Mouse (Mus musculus): ENCODE results near the gene Gm5294. TPM values are rescaled to one million over a fixed set of nuclear protein-coding genes. Genes with fewer than 3 reads are reported as not detected.

Gene Gm5294
- polyA plus RNA-seq, 1 experiment: not detected

- TF ChIP-seq GATA1 (IDR thresholded peaks at IDR 0.05; ENCODE audit: low read length): no peak
- TF ChIP-seq TAL1 (IDR thresholded peaks at IDR 0.05; ENCODE audit: low read length): no peak
- Histone ChIP-seq H3K4me3 (replicated peaks) (no peak overlapping the region), H3K27me3 (ENCODE audit: control insufficient read depth) (no peaks in the 10 kb centered on the region), H3K36me3 (ENCODE audit: control insufficient read depth) (no peaks in the 10 kb centered on the region), H3K9me3 (ENCODE audit: control insufficient read depth, low read length) (peaks cover 3% of the 10 kb centered on the region; the same call in 1 of the 2 replicates), H3K4me1 (ENCODE audit: control insufficient read depth) (no peaks in the 10 kb centered on the region)
Measured at GRCm38 (mm10) chr5:138840981-138841380, 21.1 kb downstream of the Gm5294 start.

GRCm38 (mm10) chr5:138843168-138843824 is 23.4 kb downstream of the Gm5294 start:
- H3K4me3 ChIP-seq (replicated peaks): no peak overlapping the region
- no peaks in the 10 kb centered on the region for H3K4me1 ChIP-seq (ENCODE audit: control insufficient read depth)
- no peaks in the 10 kb centered on the region for H3K36me3 ChIP-seq (ENCODE audit: control insufficient read depth)
- peaks cover 3% of the 10 kb centered on the region; the same call in 1 of the 2 replicates for H3K9me3 ChIP-seq (ENCODE audit: control insufficient read depth, low read length)
- H3K27me3 ChIP-seq (ENCODE audit: control insufficient read depth): no peaks in the 10 kb centered on the region
- TF ChIP-seq GATA1 (IDR thresholded peaks at IDR 0.05; ENCODE audit: low read length): no peak

- no peak overlapping the region for H3K4me3 ChIP-seq (replicated peaks)
- no peak for TF ChIP-seq GATA1 (IDR thresholded peaks at IDR 0.05; ENCODE audit: low read length)
- TF ChIP-seq TAL1 (IDR thresholded peaks at IDR 0.05; ENCODE audit: low read length): no peak
- H3K9me3 ChIP-seq (ENCODE audit: control insufficient read depth, low read length): no peaks in the 10 kb centered on the region
- no peaks in the 10 kb centered on the region for H3K4me1 ChIP-seq (ENCODE audit: control insufficient read depth)
- no peaks in the 10 kb centered on the region for H3K27me3 ChIP-seq (ENCODE audit: control insufficient read depth)
- H3K36me3 ChIP-seq (ENCODE audit: control insufficient read depth): no peaks in the 10 kb centered on the region
Measured at GRCm38 (mm10) chr5:138846506-138846905, 26.6 kb downstream of the Gm5294 start.

- no peak overlapping the region for H3K4me3 ChIP-seq (replicated peaks)
- TF ChIP-seq GATA1 (IDR thresholded peaks at IDR 0.05; ENCODE audit: low read length): no peak
- no peaks in the 10 kb centered on the region for H3K36me3 ChIP-seq (ENCODE audit: control insufficient read depth)
- no peaks in the 10 kb centered on the region for H3K4me1 ChIP-seq (ENCODE audit: control insufficient read depth)
- no peaks in the 10 kb centered on the region for H3K27me3 ChIP-seq (ENCODE audit: control insufficient read depth)
- no peaks in the 10 kb centered on the region; the same call in 1 of the 2 replicates for H3K9me3 ChIP-seq (ENCODE audit: control insufficient read depth, low read length)
Measured at GRCm38 (mm10) chr5:138848102-138848501, 28.2 kb downstream of the Gm5294 start.

GRCm38 (mm10) chr5:138849682-138850461 is 30.0 kb downstream of the Gm5294 start:
- H3K9me3 ChIP-seq (ENCODE audit: control insufficient read depth, low read length): no peaks in the 10 kb centered on the region; the same call in 1 of the 2 replicates
- H3K4me1 ChIP-seq (ENCODE audit: control insufficient read depth): no peaks in the 10 kb centered on the region
- H3K36me3 ChIP-seq (ENCODE audit: control insufficient read depth): no peaks in the 10 kb centered on the region
- no peak overlapping the region for H3K4me3 ChIP-seq (replicated peaks)
- TF ChIP-seq GATA1 (IDR thresholded peaks at IDR 0.05; ENCODE audit: low read length) (no peak), TAL1 (IDR thresholded peaks at IDR 0.05; ENCODE audit: low read length) (no peak)
- H3K27me3 ChIP-seq (ENCODE audit: control insufficient read depth): no peaks in the 10 kb centered on the region

GRCm38 (mm10) chr5:138850462-138850844 is 30.6 kb downstream of the Gm5294 start:
- Histone ChIP-seq H3K4me1 (ENCODE audit: control insufficient read depth) (no peaks in the 10 kb centered on the region), H3K9me3 (ENCODE audit: control insufficient read depth, low read length) (no peaks in the 10 kb centered on the region; the same call in 1 of the 2 replicates), H3K27me3 (ENCODE audit: control insufficient read depth) (no peaks in the 10 kb centered on the region), H3K36me3 (ENCODE audit: control insufficient read depth) (no peaks in the 10 kb centered on the region), H3K4me3 (replicated peaks) (no peak overlapping the region)
- TF ChIP-seq GATA1 (IDR thresholded peaks at IDR 0.05; ENCODE audit: low read length) (no peak), TAL1 (IDR thresholded peaks at IDR 0.05; ENCODE audit: low read length) (no peak)

GRCm38 (mm10) chr5:138851296-138851780 is 31.5 kb downstream of the Gm5294 start:
- Histone ChIP-seq H3K36me3 (ENCODE audit: control insufficient read depth) (no peaks in the 10 kb centered on the region), H3K9me3 (ENCODE audit: control insufficient read depth, low read length) (no peaks in the 10 kb centered on the region; the same call in 1 of the 2 replicates), H3K4me3 (replicated peaks) (no peak overlapping the region), H3K27me3 (ENCODE audit: control insufficient read depth) (no peaks in the 10 kb centered on the region), H3K4me1 (ENCODE audit: control insufficient read depth) (no peaks in the 10 kb centered on the region)
- no peak for TF ChIP-seq GATA1 (IDR thresholded peaks at IDR 0.05; ENCODE audit: low read length)
- TF ChIP-seq TAL1 (IDR thresholded peaks at IDR 0.05; ENCODE audit: low read length): no peak

GRCm38 (mm10) chr5:138852151-138852550 is 32.3 kb downstream of the Gm5294 start:
- Histone ChIP-seq H3K4me1 (ENCODE audit: control insufficient read depth) (no peaks in the 10 kb centered on the region), H3K36me3 (ENCODE audit: control insufficient read depth) (no peaks in the 10 kb centered on the region), H3K9me3 (ENCODE audit: control insufficient read depth, low read length) (no peaks in the 10 kb centered on the region; the same call in 1 of the 2 replicates), H3K4me3 (replicated peaks) (no peak overlapping the region), H3K27me3 (ENCODE audit: control insufficient read depth) (no peaks in the 10 kb centered on the region)
- TF ChIP-seq GATA1 (IDR thresholded peaks at IDR 0.05; ENCODE audit: low read length): no peak
- no peak for TF ChIP-seq TAL1 (IDR thresholded peaks at IDR 0.05; ENCODE audit: low read length)

- no peak for TF ChIP-seq GATA1 (IDR thresholded peaks at IDR 0.05; ENCODE audit: low read length)
- TF ChIP-seq TAL1 (IDR thresholded peaks at IDR 0.05; ENCODE audit: low read length): no peak
- H3K4me3 ChIP-seq (replicated peaks): no peak overlapping the region
- no peaks in the 10 kb centered on the region for H3K36me3 ChIP-seq (ENCODE audit: control insufficient read depth)
- no peaks in the 10 kb centered on the region; the same call in 1 of the 2 replicates for H3K9me3 ChIP-seq (ENCODE audit: control insufficient read depth, low read length)
- no peaks in the 10 kb centered on the region for H3K27me3 ChIP-seq (ENCODE audit: control insufficient read depth)
- H3K4me1 ChIP-seq (ENCODE audit: control insufficient read depth): no peaks in the 10 kb centered on the region
Measured at GRCm38 (mm10) chr5:138853349-138853748, 33.5 kb downstream of the Gm5294 start.

Data from erythroblast, embryonic 14.5 days (primary cell).